Mouse (Mus musculus) heart, embryonic 15.5 days (tissue): ENCODE data around the gene Ndufb2. TPM values are rescaled to one million over a fixed set of nuclear protein-coding genes. Genes with fewer than 3 reads are reported as not detected.

Experiments
- polyA plus RNA-seq: library from polyadenylated mRNA; unstranded; fragments of >200 nt; fragmentation: Nextera tagmentation; extraction: Ambion mirVana; gene quantifications from 2 replicates; pipeline ENCODE4 v1.2.1, GENCODE M21; 2015

Ndufb2 gene
- polyA plus RNA-seq, 1 experiment from 2014 or later: 708 TPM

Other genes starting within 250 kb of the Ndufb2 start
- gene Slc37a3, start 214.9 kb upstream of the Ndufb2 start, polyA plus RNA-seq: 27.5 and 32.5 TPM in 2 replicates
- 0.50 and 1.4 TPM in 2 replicates for gene Rab19, start 211.4 kb upstream of the Ndufb2 start, polyA plus RNA-seq
- 126 and 128 TPM in 2 replicates for gene Mkrn1, start 172.1 kb upstream of the Ndufb2 start, polyA plus RNA-seq
- gene Dennd2a, start 34.7 kb upstream of the Ndufb2 start, polyA plus RNA-seq: 11.9 and 14.6 TPM in 2 replicates
- gene Adck2, start 18.7 kb upstream of the Ndufb2 start, polyA plus RNA-seq: 18.4 and 18.9 TPM in 2 replicates
- 2.0 TPM in 1 of 2 replicates, not detected in the other for gene Gm42420, start 6.8 kb upstream of the Ndufb2 start, polyA plus RNA-seq
- 8.7 and 11.0 TPM in 2 replicates for gene Braf, start 132.9 kb downstream of the Ndufb2 start, polyA plus RNA-seq
- gene Mrps33, start 218.4 kb downstream of the Ndufb2 start, polyA plus RNA-seq: 148 and 187 TPM in 2 replicates